Mouse (Mus musculus) forebrain, embryonic 13.5 days (tissue): Measurements from ENCODE around the gene Med28. TPM values are rescaled to one million over a fixed set of nuclear protein-coding genes. Genes with fewer than 3 reads are reported as not detected.
A peak's percentile ranks its signal among the peaks of the same experiment; 100 is the strongest.

Experiments used
- ATAC-seq: fragments of 200-750 bp; cut with Nextera tagmentation; 2 replicates; pipeline ENCODE4 v1.8.0; 2017
- H3K27ac ChIP-seq: fragments of 300-500 bp; sonication (generic); 2 replicates; pipeline ENCODE4 v1.5.1; 2015; ENCODE audit warnings: inconsistent platforms, mild to moderate bottlenecking, moderate library complexity
- H3K27me3 ChIP-seq: fragments of 300-500 bp; sonication (generic); 2 replicates; pipeline ENCODE4 v1.6.1; 2015; ENCODE audit warnings: mild to moderate bottlenecking, inconsistent platforms
- H3K36me3 ChIP-seq: fragments of 300-500 bp; sonication (generic); 2 replicates; pipeline ENCODE4 v1.6.1; 2015; ENCODE audit warnings: mild to moderate bottlenecking, inconsistent platforms; ENCODE audit not compliant: poor library complexity, severe bottlenecking
- H3K4me1 ChIP-seq: fragments of 300-500 bp; sonication (generic); 2 replicates; pipeline ENCODE4 v1.6.1; 2015; ENCODE audit warnings: inconsistent platforms
- H3K4me2 ChIP-seq: fragments of 300-500 bp; sonication (generic); 2 replicates; pipeline ENCODE4 v1.6.1; 2015; ENCODE audit warnings: inconsistent platforms, mild to moderate bottlenecking, moderate library complexity
- H3K4me3 ChIP-seq: fragments of 300-500 bp; sonication (generic); 2 replicates; pipeline ENCODE4 v1.5.1; 2015; ENCODE audit warnings: mild to moderate bottlenecking, inconsistent platforms
- H3K9ac ChIP-seq: fragments of 300-500 bp; sonication (generic); 2 replicates; pipeline ENCODE4 v1.6.1; 2015; ENCODE audit warnings: mild to moderate bottlenecking, inconsistent platforms
- H3K9me3 ChIP-seq: fragments of 300-500 bp; sonication (generic); replicated peaks from 2 replicates; pipeline ENCODE4 v1.6.1; 2016; ENCODE audit warnings: inconsistent platforms
- WGBS: fragments of 180-500 bp; shearing (Covaris S2); methylation state at CpG from one replicate; pipeline ENCODE4 v1.1.7; 2015; 5-methylcytosine and 5-hydroxymethylcytosine counted together
- polyA plus RNA-seq: library from polyadenylated mRNA; unstranded; fragments of >200 nt; fragmentation: Nextera tagmentation; extraction: Ambion mirVana; gene quantifications from 2 replicates; pipeline ENCODE4 v1.2.1, GENCODE M21; 2015

The Med28 gene
- polyA plus RNA-seq, 1 experiment from 2014 or later, result 344 TPM

- Histone ChIP-seq H3K27me3 (no peaks in the 10 kb centered on the region), H3K27ac (no peak overlapping the region), H3K36me3 (peaks cover 24% of the 10 kb centered on the region), H3K4me2 (no peak overlapping the region), H3K4me1 (no peaks in the 10 kb centered on the region), H3K9ac (no peak overlapping the region), H3K9me3 (no peaks in the 10 kb centered on the region), H3K4me3 (no peak overlapping the region)
- ATAC-seq, result no peak
- 76% methylated on average over 1 of the region's 1 CpGs for WGBS
Measured at GRCm38 (mm10) chr5:45514599-45514998, 5.4 kb upstream of the Med28 start.

- H3K9me3 ChIP-seq, result no peaks in the 10 kb centered on the region
- no peaks in the 10 kb centered on the region for H3K27me3 ChIP-seq
- WGBS, result 93% methylated on average over 10 of the region's 10 CpGs
- no peak overlapping the region for H3K4me3 ChIP-seq
- no peak overlapping the region for H3K4me2 ChIP-seq
- no peak overlapping the region for H3K9ac ChIP-seq
- H3K4me1 ChIP-seq, result no peaks in the 10 kb centered on the region
- peaks cover 18% of the 10 kb centered on the region; the same call in 1 of the 2 replicates for H3K36me3 ChIP-seq
- ATAC-seq, result no peak
- H3K27ac ChIP-seq, result no peak overlapping the region
Measured at GRCm38 (mm10) chr5:45515151-45515743, 4.8 kb upstream of the Med28 start.

GRCm38 (mm10) chr5:45520809-45521110 is 731 bp downstream of the Med28 start:
- H3K27me3 ChIP-seq, result no peaks in the 10 kb centered on the region
- no peak overlapping the region; the same call in 1 of the 2 replicates for H3K27ac ChIP-seq
- ATAC-seq, result no peak; the same call in 1 of the 2 replicates
- peaks cover 17% of the 10 kb centered on the region for H3K4me1 ChIP-seq
- no peaks in the 10 kb centered on the region for H3K9me3 ChIP-seq
- H3K9ac ChIP-seq, result peak overlapping the region; percentile 93
- peak overlapping the region; percentile 93 for H3K4me3 ChIP-seq
- WGBS, result 4% methylated on average over 5 of the region's 5 CpGs
- peaks cover 24% of the 10 kb centered on the region for H3K36me3 ChIP-seq
- peak overlapping the region; percentile 94 for H3K4me2 ChIP-seq

DNA sequence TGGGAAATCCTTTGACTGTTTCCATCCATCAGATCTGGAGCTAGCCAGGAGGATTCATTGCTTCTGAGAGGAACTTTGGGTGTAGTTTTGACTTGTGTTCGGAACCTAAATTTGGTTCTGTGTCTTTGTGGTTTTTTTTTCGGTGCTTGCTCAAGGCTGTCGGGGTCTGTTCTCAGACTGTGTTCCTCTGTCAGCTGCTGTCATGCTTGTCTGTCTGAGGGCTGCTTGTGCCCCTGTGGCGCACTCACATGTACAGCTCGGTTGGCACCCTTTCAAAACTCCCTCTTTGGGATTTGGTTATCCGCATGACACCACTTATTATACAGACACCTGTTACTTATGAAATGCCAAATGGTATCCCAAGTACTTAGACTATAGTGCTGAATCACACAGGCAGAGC is 1.6 kb downstream of the Med28 start:
- Histone ChIP-seq H3K27ac (no peak overlapping the region), H3K4me1 (peaks cover 17% of the 10 kb centered on the region), H3K4me2 (peak overlapping the region; percentile 94), H3K9ac (peak overlapping the region; percentile 93; the same call in 1 of the 2 replicates), H3K9me3 (no peaks in the 10 kb centered on the region), H3K36me3 (peaks cover 32% of the 10 kb centered on the region), H3K4me3 (peak overlapping the region; percentile 93; the same call in 1 of the 2 replicates), H3K27me3 (no peaks in the 10 kb centered on the region)
- 84% methylated on average over 6 of the region's 6 CpGs for WGBS
- no peak for ATAC-seq

- H3K36me3 ChIP-seq, result peaks cover 65% of the 10 kb centered on the region
Measured at GRCm38 (mm10) chr5:45525101-45525500, 5.1 kb downstream of the Med28 start.

GRCm38 (mm10) chr5:45526338-45526737 is 6.3 kb downstream of the Med28 start:
- H3K4me1 ChIP-seq, result peaks cover 10% of the 10 kb centered on the region
- H3K4me2 ChIP-seq, result no peak overlapping the region
- H3K27me3 ChIP-seq, result no peaks in the 10 kb centered on the region
- no peaks in the 10 kb centered on the region for H3K9me3 ChIP-seq
- peaks cover 75% of the 10 kb centered on the region for H3K36me3 ChIP-seq
- ATAC-seq, result no peak
- no peak overlapping the region for H3K9ac ChIP-seq
- 95% methylated on average over 4 of the region's 4 CpGs for WGBS
- no peak overlapping the region for H3K4me3 ChIP-seq
- no peak overlapping the region for H3K27ac ChIP-seq

More at GRCm38 (mm10) chr5:45525101-45525500, 5.1 kb downstream of the Med28 start:
- no peak overlapping the region for H3K27ac ChIP-seq
- whole genome bisulfite sequencing, result 91% methylated on average over 10 of the region's 10 CpGs
- no peaks in the 10 kb centered on the region for H3K9me3 ChIP-seq
- H3K4me2 ChIP-seq, result no peak overlapping the region
- H3K27me3 ChIP-seq, result no peaks in the 10 kb centered on the region
- no peak for ATAC-seq
- H3K4me1 ChIP-seq, result peaks cover 17% of the 10 kb centered on the region
- H3K4me3 ChIP-seq, result no peak overlapping the region
- no peak overlapping the region for H3K9ac ChIP-seq

DNA sequence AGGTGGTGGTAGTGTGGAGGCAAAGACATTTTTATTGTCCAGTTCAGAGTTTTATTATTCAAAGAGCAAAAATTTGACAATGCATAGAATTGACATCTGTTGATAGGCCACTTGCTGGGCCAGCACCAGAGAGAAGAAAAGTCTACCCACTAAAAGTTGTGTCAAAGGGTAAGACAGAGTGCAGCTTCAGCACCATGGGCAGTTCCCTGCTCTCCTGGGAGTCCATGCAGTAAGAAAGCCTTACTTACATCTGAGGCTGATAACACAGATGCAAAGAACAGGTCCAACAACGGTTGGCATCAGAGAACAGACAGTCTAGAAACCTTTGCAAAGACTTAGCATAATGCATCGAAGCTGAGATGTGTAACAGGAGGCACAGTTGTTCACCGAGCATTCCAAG is 9.7 kb downstream of the Med28 start:
- no peak for ATAC-seq
- H3K36me3 ChIP-seq, result peaks cover 77% of the 10 kb centered on the region
- no peak overlapping the region for H3K4me2 ChIP-seq
- WGBS, result 93% methylated on average over 3 of the region's 3 CpGs
- no peaks in the 10 kb centered on the region for H3K9me3 ChIP-seq
- H3K9ac ChIP-seq, result no peak overlapping the region
- peaks cover 4% of the 10 kb centered on the region; the same call in 1 of the 2 replicates for H3K4me1 ChIP-seq
- no peak overlapping the region for H3K27ac ChIP-seq
- H3K4me3 ChIP-seq, result no peak overlapping the region
- H3K27me3 ChIP-seq, result no peaks in the 10 kb centered on the region

- Histone ChIP-seq H3K36me3 (peaks cover 30% of the 10 kb centered on the region), H3K4me2 (peak overlapping the region; percentile 37; the same call in 1 of the 2 replicates), H3K27me3 (no peaks in the 10 kb centered on the region), H3K4me1 (peaks cover 4% of the 10 kb centered on the region; the same call in 1 of the 2 replicates), H3K27ac (no peak overlapping the region), H3K9ac (0 out of 2 replicates have a peak overlapping the region, but pooled peaks have one; percentile 5), H3K9me3 (no peaks in the 10 kb centered on the region), H3K4me3 (no peak overlapping the region)
- ATAC-seq, result peak; percentile 86
- 6% methylated on average over 17 of the region's 17 CpGs for WGBS
Measured at GRCm38 (mm10) chr5:45534319-45535098, 14.5 kb downstream of the Med28 start.

DNA sequence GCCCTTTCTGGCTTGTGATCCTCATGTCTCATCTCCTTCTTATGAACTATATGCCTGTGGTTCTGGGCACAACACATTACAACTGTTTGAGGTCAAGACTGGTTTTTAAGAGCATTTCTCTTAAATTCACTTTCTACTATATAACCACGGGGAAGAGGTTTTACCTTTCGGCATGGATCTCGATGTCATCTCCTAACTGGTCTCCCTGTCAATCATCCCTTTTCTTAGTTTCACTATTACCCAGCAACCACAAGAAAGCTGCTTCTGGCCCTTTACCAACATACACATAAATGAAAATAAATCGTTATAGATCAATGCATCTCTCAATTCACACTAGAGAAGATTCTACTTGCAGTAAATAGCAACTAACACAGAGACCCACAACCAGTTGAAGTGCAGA is 15.1 kb downstream of the Med28 start:
- Histone ChIP-seq H3K27ac (no peak overlapping the region), H3K27me3 (no peaks in the 10 kb centered on the region), H3K36me3 (peaks cover 24% of the 10 kb centered on the region), H3K4me1 (peaks cover 4% of the 10 kb centered on the region; the same call in 1 of the 2 replicates), H3K9me3 (no peaks in the 10 kb centered on the region), H3K9ac (no peak overlapping the region), H3K4me3 (no peak overlapping the region), H3K4me2 (no peak overlapping the region)
- 70% methylated on average over 4 of the region's 4 CpGs for WGBS
- no peak for ATAC-seq

DNA sequence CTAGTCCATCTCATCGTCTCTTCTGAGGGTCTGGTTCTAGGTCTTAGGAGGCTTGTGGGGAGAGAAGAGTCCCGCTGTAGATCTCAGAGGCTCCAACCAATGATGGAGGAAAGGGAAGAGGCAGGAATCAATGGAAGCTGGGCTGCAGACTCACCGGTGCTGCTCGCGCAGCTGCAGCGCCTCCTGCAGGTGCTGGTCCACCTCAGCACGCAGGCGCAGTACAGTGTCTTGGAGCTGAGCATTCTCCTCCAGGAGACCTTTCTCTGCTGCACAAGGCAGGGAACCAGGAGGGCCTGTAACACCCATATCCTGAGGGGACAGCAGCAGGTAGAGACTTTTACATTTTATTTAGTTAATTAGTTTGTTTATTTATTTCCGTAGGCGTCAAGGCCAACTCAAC is 19.5 kb downstream of the Med28 start:
- 58% methylated on average over 10 of the region's 10 CpGs for WGBS
- H3K27me3 ChIP-seq, result no peaks in the 10 kb centered on the region
- H3K9me3 ChIP-seq, result no peaks in the 10 kb centered on the region
- no peak overlapping the region for H3K4me2 ChIP-seq
- H3K4me3 ChIP-seq, result no peak overlapping the region
- no peaks in the 10 kb centered on the region for H3K4me1 ChIP-seq
- no peaks in the 10 kb centered on the region for H3K36me3 ChIP-seq
- no peak overlapping the region for H3K9ac ChIP-seq
- no peak for ATAC-seq
- H3K27ac ChIP-seq, result no peak overlapping the region

DNA sequence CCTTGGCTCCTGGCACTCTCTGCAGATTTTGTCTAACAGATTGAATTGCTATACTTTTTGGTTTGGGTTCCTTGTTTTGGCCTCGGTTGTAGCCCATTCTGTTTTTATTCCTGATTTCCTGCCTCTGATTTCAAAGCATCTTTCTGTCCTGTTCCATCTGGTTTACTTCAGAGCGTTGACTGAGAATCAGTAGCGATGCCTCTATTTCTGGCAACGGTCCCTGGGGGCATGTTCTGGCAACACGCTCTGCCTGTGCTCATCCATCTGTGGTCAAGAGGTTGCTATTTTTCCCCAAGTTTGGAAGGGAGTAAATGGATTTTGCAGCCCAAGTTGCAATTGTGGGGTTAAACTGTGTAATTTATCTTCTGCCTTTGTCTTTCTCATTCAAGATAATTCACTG is 23.3 kb downstream of the Med28 start:
- H3K9me3 ChIP-seq, result no peaks in the 10 kb centered on the region
- WGBS, result 76% methylated on average over 5 of the region's 5 CpGs
- no peak for ATAC-seq
- no peak overlapping the region for H3K4me3 ChIP-seq
- H3K27me3 ChIP-seq, result no peaks in the 10 kb centered on the region
- no peaks in the 10 kb centered on the region for H3K36me3 ChIP-seq
- H3K4me1 ChIP-seq, result no peaks in the 10 kb centered on the region
- H3K9ac ChIP-seq, result no peak overlapping the region
- H3K27ac ChIP-seq, result no peak overlapping the region
- no peak overlapping the region for H3K4me2 ChIP-seq

DNA sequence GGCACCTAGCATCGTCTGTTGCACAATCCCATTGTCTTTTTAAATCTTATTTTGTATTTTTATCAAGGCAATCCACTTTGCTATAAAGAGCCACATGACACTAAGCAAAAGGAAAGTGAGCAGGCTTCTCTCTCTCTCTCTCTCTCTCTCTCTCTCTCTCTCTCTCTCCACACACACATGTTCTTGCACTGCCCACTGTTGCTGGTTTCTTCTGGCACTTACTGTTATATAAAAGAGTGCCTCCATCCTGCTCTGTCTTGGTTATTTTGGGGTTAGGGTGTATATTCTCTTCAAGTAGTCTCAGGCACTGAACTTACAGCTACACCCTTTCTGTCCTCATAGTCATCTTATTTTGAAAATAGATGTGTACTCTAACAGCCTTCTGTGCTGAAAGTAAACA is 29.6 kb downstream of the Med28 start:
- no peak overlapping the region for H3K27ac ChIP-seq
- no peak overlapping the region for H3K4me3 ChIP-seq
- 95% methylated on average over 1 of the region's 1 CpGs for WGBS
- H3K27me3 ChIP-seq, result no peaks in the 10 kb centered on the region
- H3K9me3 ChIP-seq, result no peaks in the 10 kb centered on the region
- ATAC-seq, result no peak
- no peaks in the 10 kb centered on the region for H3K36me3 ChIP-seq
- H3K4me2 ChIP-seq, result no peak overlapping the region
- no peak overlapping the region for H3K9ac ChIP-seq
- no peaks in the 10 kb centered on the region for H3K4me1 ChIP-seq
